Mouse (Mus musculus) intestine, postnatal 0 days (tissue): ENCODE results near the gene Fmo5. TPM values are rescaled to one million over a fixed set of nuclear protein-coding genes. Genes with fewer than 3 reads are reported as not detected.

ENCODE experiments used
- ATAC-seq: fragments of 200-750 bp; cut with Nextera tagmentation; 2 replicates; pipeline ENCODE4 v1.8.0; 2017; ENCODE audit warnings: mild to moderate bottlenecking, moderate TSS enrichment, moderate library complexity
- H3K27ac ChIP-seq: fragments of 300-500 bp; sonication (generic); 2 replicates; pipeline ENCODE4 v1.5.1; 2014; ENCODE audit warnings: mild to moderate bottlenecking, low read depth, low read length, moderate library complexity
- H3K27me3 ChIP-seq: fragments of 300-500 bp; sonication (generic); replicated peaks from 2 replicates; pipeline ENCODE4 v1.6.1; 2014; ENCODE audit warnings: low read length, mixed read lengths; ENCODE audit not compliant: control insufficient read depth, insufficient read depth
- H3K36me3 ChIP-seq: fragments of 300-500 bp; sonication (generic); 2 replicates; pipeline ENCODE4 v1.6.1; 2014; ENCODE audit warnings: mild to moderate bottlenecking, moderate library complexity; ENCODE audit not compliant: control insufficient read depth, insufficient read depth
- H3K4me1 ChIP-seq: fragments of 300-500 bp; sonication (generic); replicated peaks from 2 replicates; pipeline ENCODE4 v1.6.1; 2014; ENCODE audit warnings: antibody characterized with exemption, low read length, mixed read lengths; ENCODE audit not compliant: control insufficient read depth, insufficient read depth
- H3K4me2 ChIP-seq: fragments of 300-500 bp; sonication (generic); replicated peaks from 2 replicates; pipeline ENCODE4 v1.6.1; 2014; ENCODE audit warnings: low read depth, mild to moderate bottlenecking, moderate library complexity
- H3K4me3 ChIP-seq: fragments of 300-500 bp; sonication (generic); 2 replicates; pipeline ENCODE4 v1.5.1; 2014; ENCODE audit warnings: low read depth, low read length
- H3K9ac ChIP-seq: fragments of 300-500 bp; sonication (generic); 2 replicates; pipeline ENCODE4 v1.6.1; 2014; ENCODE audit warnings: mild to moderate bottlenecking, low read depth, low read length
- H3K9me3 ChIP-seq: fragments of 300-500 bp; sonication (generic); 2 replicates; pipeline ENCODE4 v1.6.1; 2016; ENCODE audit warnings: mixed run types; ENCODE audit not compliant: control insufficient read depth
- CTCF ChIP-seq: sonication (generic); IDR thresholded peaks from 2 replicates; pipeline ENCODE4 v1.5.1; 2016; ENCODE audit warnings: low read depth, mild to moderate bottlenecking, control low read depth, antibody characterized with exemption, moderate library complexity
- WGBS: fragments of 180-500 bp; shearing (Covaris S2); extraction: QIAGEN DNeasy Blood & Tissue Kit; methylation state at CpG from one replicate; pipeline ENCODE4 v1.1.7; 2014; 5-methylcytosine and 5-hydroxymethylcytosine counted together
- polyA plus RNA-seq: library from polyadenylated mRNA; unstranded; fragments of >200 nt; fragmentation: Nextera tagmentation; extraction: Ambion mirVana; gene quantifications from 2 replicates; pipeline ENCODE4 v1.2.1, GENCODE M21; 2015

Gene Fmo5
- polyA plus RNA-seq, 1 experiment from 2014 or later = 94.6 TPM

DNA sequence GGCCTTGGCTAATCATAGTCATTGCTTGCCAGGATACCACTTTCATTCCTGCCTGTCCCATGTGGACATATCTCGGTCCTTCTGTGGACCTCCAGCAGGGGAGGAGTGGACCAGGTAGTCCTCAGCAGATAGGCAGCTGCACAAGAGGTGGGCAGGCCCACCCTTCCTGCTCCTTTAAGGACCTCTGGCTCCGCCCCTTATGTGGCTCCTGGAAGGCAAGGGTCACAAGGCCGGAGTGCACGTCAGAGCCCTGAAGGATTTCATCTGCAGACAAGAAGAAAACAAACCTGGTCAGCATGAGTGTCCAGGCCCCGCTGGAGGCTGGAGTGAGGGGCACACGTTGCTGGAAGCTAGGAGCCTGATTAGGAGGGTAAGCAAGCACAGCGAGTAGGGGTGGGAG is 62.0 kb downstream of the Fmo5 start:
- no peak overlapping the region for H3K27ac ChIP-seq
- ATAC-seq = no peak
- H3K9me3 ChIP-seq = no peaks in the 10 kb centered on the region
- no peak overlapping the region for H3K9ac ChIP-seq
- 38% methylated on average over 7 of the region's 7 CpGs for WGBS
- H3K27me3 ChIP-seq = no peaks in the 10 kb centered on the region
- H3K4me3 ChIP-seq = no peak overlapping the region
- TF ChIP-seq CTCF = no peak
- H3K36me3 ChIP-seq = no peaks in the 10 kb centered on the region; the same call in 1 of the 2 replicates
- H3K4me2 ChIP-seq = peak overlapping the region; percentile 53
- H3K4me1 ChIP-seq = no peaks in the 10 kb centered on the region

DNA sequence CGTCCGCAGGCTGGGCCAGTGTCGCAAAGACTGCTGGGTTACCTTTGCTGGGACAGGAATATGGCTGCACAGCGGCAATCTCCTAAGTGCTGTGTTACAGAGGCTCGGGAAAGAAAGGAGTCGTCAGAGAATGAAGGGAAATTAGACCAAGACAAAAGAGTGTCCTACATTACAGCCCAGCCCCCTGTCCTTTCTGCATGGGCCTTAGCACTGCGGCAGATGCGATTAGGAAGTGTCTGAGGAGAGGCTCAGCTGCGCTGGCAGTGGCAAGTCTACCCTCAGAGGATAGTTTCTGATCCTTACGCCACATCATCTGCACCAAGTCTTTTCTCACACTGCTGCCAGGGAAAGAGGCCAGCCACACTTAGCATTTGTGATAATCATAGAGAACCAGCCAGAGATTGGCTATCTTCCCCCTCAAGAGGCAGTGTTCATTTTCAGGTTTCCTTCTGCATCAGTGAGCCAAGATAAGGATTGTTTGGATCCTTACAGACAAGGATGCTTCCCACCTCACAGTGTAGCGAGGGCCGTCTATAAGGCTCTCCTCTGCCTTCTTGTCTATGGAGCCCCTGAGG is 62.9 kb downstream of the Fmo5 start:
- Histone ChIP-seq H3K9ac (no peak overlapping the region), H3K27ac (no peak overlapping the region), H3K4me2 (peak overlapping the region; percentile 53), H3K4me1 (no peaks in the 10 kb centered on the region), H3K27me3 (no peaks in the 10 kb centered on the region), H3K9me3 (no peaks in the 10 kb centered on the region), H3K4me3 (no peak overlapping the region), H3K36me3 (no peaks in the 10 kb centered on the region; the same call in 1 of the 2 replicates)
- WGBS = 79% methylated on average over 12 of the region's 12 CpGs
- TF ChIP-seq CTCF = no peak
- no peak for ATAC-seq

DNA sequence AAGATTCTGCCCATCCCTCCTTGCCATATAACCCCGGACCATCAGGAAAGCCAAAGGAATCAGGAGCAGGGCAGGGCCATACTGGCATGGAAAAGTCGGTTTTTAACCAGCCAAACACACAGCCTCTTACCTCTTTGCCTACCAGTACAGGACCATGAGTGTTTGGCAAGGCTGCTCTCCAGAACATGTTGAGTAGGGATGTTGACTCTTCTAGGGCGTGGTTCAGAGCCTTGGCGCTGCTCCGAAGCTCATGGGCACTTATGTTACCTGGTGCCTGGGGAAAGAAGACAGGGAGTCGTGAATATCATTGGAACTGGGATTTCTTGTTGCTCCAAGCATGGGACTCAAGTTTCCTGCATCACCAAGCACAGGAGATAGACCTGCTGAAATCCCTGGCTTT is 65.2 kb downstream of the Fmo5 start:
- no peaks in the 10 kb centered on the region; the same call in 1 of the 2 replicates for H3K36me3 ChIP-seq
- no peaks in the 10 kb centered on the region for H3K27me3 ChIP-seq
- no peak for ATAC-seq
- H3K9ac ChIP-seq = no peak overlapping the region
- H3K9me3 ChIP-seq = no peaks in the 10 kb centered on the region
- no peak overlapping the region for H3K27ac ChIP-seq
- H3K4me1 ChIP-seq = no peaks in the 10 kb centered on the region
- H3K4me3 ChIP-seq = no peak overlapping the region
- no peak overlapping the region for H3K4me2 ChIP-seq
- 69% methylated on average over 6 of the region's 6 CpGs for WGBS
- no peak for TF ChIP-seq CTCF

DNA sequence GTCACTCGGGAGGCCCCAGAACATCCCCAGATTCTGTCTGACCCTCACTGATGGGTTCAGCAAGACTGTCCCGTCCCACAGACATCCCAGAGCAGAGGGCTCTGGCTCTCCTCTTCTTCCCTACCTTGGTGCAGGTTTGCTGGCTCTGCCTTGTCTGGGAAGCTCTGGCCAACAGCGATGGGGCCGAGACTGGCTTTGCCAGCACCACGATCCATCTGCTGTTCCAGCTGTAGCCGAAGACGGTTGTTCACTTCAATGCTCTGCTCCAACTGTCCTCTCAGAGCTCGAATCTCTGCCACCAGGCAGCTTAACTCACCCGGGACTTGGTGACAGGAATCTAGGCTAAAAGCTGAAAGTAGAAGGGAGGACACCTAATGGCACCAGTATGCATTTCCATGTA is 68.3 kb downstream of the Fmo5 start:
- WGBS = 86% methylated on average over 9 of the region's 9 CpGs
- Histone ChIP-seq H3K9me3 (no peaks in the 10 kb centered on the region), H3K36me3 (no peaks in the 10 kb centered on the region; the same call in 1 of the 2 replicates), H3K4me2 (no peak overlapping the region), H3K4me3 (no peak overlapping the region), H3K27me3 (no peaks in the 10 kb centered on the region), H3K4me1 (no peaks in the 10 kb centered on the region), H3K9ac (no peak overlapping the region), H3K27ac (no peak overlapping the region)
- no peak for ATAC-seq
- TF ChIP-seq CTCF = no peak

DNA sequence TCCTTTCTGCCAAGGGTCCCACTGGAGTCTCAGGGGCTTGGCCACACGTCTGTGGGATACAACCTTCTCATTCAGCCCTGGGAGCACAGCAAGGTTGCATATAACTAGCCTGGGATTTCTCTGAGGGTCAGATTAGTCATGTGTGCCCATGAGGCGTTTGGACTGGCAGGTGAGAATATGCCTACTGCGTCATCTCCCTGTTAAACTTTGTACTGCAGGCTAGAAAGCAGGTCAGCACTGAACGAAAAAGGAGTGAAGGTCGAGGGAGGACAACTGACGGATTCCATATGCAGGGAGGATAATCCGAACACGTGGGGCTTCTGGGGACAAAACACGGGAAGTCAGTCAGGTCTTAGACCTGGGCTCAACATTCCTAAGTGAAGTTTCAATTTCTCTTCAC is 68.7 kb downstream of the Fmo5 start:
- Histone ChIP-seq H3K9ac (no peak overlapping the region), H3K4me3 (no peak overlapping the region), H3K27me3 (no peaks in the 10 kb centered on the region), H3K36me3 (no peaks in the 10 kb centered on the region; the same call in 1 of the 2 replicates), H3K9me3 (no peaks in the 10 kb centered on the region), H3K27ac (no peak overlapping the region), H3K4me2 (no peak overlapping the region), H3K4me1 (no peaks in the 10 kb centered on the region)
- no peak for ATAC-seq
- WGBS = 71% methylated on average over 9 of the region's 9 CpGs
- no peak for TF ChIP-seq CTCF

DNA sequence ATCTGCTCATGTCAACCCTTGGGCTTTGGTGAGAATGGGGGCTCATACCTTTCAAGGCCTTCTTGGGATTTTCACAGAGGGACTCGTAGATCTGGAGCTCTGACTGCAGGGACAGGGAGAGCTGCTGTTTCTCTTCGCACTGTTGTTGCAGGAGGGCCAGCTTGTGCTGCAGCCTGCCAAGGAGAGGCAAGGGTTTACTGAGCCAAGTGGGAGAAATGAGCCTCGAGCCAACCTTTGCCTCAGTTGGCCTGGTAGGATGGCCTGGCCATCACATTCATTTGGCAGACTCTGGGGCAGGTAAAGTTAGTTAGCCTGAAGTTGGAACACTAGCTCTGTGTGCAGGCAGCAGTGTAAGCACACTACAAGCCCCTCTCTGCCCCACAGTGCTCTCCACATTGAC is 70.5 kb downstream of the Fmo5 start:
- H3K27me3 ChIP-seq = no peaks in the 10 kb centered on the region
- 86% methylated on average over 3 of the region's 3 CpGs for WGBS
- H3K4me1 ChIP-seq = no peaks in the 10 kb centered on the region
- H3K4me2 ChIP-seq = no peak overlapping the region
- no peak overlapping the region for H3K4me3 ChIP-seq
- H3K9ac ChIP-seq = no peak overlapping the region
- H3K27ac ChIP-seq = no peak overlapping the region
- H3K36me3 ChIP-seq = no peaks in the 10 kb centered on the region
- H3K9me3 ChIP-seq = no peaks in the 10 kb centered on the region
- TF ChIP-seq CTCF = no peak
- no peak for ATAC-seq

DNA sequence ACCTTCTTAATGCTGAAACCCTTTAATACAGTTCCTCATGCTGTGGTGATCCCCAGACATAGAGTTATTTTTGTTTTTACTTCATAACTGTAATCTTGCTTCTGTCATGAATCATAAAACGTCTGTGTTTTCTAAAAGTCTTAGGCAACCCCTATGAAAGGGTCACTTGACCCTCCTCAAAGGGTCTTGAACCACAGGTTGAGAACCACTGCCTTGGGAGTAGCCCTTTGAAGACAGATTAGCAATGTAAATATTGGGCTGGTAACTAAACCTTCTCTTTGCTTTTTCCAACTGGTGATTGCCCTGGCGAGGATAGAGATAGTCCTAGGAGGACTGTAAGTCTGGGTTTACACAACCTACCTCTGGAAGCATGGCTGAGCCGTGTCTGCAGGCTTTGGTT is 72.6 kb downstream of the Fmo5 start:
- no peak overlapping the region for H3K4me3 ChIP-seq
- H3K27ac ChIP-seq = no peak overlapping the region
- H3K36me3 ChIP-seq = no peaks in the 10 kb centered on the region
- no peak for TF ChIP-seq CTCF
- H3K4me1 ChIP-seq = no peaks in the 10 kb centered on the region
- H3K9me3 ChIP-seq = no peaks in the 10 kb centered on the region
- no peak overlapping the region for H3K9ac ChIP-seq
- ATAC-seq = no peak
- H3K27me3 ChIP-seq = no peaks in the 10 kb centered on the region
- WGBS = 38% methylated on average over 3 of the region's 3 CpGs
- no peak overlapping the region for H3K4me2 ChIP-seq
